Mouse (Mus musculus) spleen, postnatal 4 days (tissue): Measurements from ENCODE around the gene Dppa3.
"Not testable (repeated sequence)": the region's sequence is repeated elsewhere in the genome, so short reads cannot be mapped to it uniquely, and the experiment has no call there.

Experiments used
- DNase-seq, 2 experiments: peaks; one replicate each; pipeline ENCODE4 v3.0.0; 2022; ENCODE audit warnings: low spot score in 2 of 2

Dppa3 gene

DNA sequence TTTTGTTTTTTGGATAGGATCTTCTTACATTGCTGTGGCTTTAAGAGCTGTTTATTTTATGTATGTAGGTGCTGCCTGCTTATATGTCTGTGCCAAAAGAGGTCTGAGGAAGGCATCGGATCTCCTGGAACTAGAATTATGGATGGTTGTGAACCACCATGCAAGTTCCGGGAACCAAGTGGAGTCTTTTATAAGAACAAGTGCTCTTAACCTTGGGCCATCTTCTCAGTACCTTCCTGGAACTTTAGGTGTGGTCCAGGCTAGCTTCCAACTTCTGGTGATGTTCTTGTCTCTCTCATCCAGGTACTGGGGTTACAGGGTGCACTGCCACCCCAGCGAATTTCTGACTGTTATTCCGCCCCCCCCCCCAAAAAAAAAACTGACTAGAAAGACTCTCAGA lies 13.8 kb upstream of the Dppa3 start:
- DNase-seq, result no peak

DNA sequence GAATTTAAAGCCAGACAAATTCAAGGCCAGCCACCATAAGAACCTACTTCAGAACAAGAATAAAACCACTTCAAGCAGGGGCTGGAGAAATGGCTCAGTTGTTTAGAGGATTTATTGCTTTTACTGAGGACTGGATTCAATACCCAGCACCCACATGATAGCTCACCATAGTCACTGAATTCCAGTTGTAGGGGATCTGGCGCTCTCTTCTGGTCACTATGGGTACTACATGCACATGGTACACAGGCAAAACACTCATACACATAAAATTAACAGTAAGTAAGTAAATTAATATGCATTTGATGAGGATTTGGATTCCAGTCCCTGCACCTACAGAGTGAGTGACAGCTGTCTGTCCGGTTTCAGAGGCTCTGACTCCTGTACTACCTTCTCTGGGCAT lies 12.2 kb upstream of the Dppa3 start:
- peak; percentile 57 to 80 for DNase-seq

DNA sequence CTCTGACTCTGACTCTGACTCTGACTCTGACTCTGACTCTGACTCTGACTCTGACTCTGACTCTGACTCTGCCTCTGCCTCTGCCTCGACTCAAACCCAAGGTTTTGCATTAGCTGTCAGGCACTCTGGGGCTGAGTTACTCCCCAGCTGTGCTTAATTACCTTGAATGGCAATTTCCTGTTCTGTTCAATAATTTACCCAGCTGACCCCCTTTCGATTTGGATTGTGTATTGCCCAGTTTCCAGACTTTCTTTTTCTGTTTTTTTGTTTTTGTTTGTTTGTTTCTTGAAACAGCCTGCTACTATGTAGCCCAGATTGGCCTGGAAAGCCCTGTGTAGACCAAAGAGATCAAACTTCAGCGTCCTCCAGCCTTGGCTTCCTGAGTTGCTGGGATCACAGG lies 10.2 kb upstream of the Dppa3 start:
- DNase-seq, result no peak

DNA sequence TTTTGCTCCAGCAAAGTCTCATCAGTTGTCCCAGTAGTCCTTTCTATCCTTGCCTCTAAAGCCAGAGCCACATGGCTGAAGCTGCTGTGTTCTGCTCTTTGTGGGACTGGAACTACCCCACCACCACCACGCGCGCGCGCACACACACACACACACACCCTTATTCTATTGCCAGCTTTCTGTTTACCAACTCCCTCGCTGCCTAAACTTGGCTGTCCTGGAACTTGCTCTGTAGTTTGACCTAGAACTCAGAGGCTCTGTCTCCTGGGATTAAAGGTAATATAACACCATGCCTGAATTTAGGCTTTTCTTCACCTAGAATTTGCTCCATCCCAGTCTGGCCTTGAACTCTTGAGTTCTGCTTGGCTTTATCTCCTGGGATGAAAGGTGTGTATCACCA lies 5.1 kb upstream of the Dppa3 start:
- no peak for DNase-seq

DNA sequence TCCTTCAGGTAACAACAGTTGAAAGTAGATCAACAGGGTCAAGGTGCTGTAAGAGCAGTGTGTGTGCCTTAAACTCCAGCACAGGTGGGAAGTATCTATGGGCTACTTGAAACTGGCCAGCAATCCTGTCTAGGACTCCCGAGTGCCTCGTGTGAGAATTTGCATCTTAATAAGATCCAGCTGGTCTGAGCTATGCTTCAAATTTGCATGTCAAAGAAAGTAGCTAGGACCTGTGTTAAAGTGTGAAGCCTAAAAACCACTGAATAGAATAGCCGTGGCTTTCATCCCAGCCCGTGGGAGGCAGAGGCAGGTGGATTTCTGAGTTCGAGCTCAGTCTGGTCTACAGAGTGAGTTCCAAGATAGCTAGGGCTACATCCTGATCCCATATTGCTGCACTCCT lies 1.7 kb upstream of the Dppa3 start:
- no peak for DNase-seq

DNA sequence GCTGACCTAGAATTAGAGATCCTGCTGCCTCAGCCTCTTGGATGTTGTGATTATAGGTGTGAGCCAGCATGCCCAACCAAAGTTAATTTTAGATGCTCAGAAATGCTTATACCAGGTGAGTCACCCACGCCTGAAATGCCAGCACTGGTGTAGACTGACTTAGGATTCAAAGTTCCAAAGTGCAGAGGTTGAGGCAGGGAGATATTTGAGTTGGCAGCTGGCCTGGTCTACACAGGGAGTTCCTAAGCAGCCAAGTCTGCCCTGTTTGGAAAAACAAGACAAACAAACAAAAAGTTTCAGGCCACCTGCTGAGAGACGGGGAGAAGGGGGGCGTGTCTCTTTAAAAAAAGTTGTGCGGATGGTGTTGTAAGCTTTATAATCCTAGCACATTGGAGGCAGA lies 1.1 kb upstream of the Dppa3 start:
- DNase-seq, result no peak

DNA sequence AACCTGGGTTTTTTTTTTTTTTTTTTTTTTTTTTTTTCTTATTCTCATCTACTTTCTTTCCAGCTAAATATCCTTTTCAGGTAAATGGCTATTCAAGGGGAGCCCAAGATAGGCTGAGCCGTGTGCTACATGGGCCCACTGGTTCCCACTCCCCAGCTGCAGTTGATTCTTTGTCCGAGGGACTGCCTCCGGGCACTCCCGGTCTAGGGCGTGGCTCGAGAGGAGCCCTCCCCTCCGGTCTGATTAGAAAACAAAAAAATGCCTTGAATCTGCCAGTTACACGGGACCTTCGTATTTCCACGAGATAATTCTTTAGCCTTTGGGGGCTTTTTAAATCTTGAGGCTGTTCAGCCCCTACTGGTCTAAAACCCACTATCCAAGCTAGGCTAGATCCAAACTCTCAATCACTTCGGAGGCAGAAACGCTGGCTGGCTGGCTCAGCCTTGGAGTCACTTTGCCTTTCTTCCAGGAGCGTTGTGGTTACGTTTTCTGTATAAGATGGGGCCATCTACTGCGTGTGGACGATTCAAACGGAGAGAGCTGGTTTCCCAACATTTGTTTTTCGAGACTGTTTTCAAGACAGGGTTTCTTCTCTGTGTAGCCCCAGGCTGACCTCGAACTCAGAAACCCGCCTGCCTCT lies 1.4 kb downstream of the Dppa3 start:
- no peak for DNase-seq

DNA sequence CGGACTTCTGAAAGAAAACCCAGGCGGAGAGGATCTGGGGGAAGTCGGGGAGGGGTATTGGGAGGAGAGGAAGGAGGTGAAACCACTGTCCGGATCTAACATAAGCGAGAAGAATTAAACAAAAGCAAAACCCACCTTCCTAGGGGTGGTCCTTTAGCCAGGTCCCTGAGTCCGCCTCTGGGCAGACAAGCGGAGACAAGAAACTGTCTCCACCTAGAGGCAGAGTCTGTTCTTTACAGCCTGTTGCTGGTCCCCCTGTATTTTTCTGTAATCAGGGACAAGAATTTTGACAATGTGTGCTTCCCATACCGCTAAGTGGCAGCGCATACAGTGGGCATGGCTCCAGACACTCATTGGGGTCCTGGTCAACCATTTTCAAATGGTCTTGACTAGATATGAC lies 7.2 kb downstream of the Dppa3 start:
- DNase-seq, result no peak

DNA sequence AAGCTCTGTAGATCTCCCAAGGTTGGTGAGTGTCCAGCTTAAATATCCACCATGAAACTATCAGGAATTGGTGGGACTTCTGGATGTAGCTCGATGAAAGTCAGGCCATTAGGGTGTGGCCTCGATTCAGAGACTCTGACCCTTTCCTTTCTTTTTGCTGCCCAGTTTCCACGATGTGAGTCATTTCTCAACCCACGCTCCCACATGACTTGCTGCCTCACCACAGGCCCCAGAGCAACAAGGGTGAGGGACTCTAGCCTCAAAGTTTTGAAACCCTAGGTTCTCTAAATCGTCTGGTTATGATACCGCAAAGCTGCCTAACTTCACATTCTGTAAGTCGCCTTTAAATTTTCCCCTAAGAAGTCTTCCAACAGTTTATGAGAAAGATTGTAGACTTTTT lies 9.1 kb downstream of the Dppa3 start:
- no peak for DNase-seq

DNA sequence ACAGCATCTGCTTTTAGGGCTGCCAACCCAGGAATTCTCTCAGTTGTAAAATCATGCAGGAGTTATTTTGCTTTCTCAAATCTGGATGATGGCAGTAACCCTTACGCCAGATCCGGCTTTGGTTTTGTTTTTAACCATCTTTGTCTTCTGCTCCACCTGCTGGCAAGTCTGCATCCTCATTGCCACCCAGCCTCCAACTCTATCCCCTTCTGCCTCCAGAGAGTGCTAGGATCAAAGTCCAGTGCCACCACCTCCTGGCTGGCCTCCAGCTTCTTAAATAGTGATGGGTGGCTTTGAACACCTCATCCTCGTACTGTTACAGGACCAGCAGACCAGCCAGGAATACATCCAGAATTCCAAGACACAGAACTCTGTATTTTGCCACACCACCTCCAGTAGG lies 10.5 kb downstream of the Dppa3 start:
- no peak for DNase-seq

DNA sequence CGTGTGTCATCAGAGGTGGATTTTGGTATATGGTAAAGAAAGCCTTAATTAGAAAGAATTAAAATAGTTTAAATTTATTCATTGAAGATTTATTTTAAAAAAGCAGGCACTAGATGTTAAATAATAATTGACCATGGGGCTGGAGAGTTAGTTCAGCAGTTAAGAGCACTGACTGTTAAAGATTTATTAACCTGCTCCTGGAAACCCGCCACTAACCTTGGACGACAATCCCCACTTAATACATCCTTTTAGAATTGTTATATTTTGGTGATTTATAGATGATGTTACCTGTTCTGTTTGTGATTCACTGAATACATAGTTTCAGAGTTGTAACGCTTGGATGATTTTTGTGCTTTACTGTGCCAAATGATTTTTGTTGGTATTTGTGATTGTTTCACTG lies 11.4 kb downstream of the Dppa3 start:
- DNase-seq, result not testable (repeated sequence)

DNA sequence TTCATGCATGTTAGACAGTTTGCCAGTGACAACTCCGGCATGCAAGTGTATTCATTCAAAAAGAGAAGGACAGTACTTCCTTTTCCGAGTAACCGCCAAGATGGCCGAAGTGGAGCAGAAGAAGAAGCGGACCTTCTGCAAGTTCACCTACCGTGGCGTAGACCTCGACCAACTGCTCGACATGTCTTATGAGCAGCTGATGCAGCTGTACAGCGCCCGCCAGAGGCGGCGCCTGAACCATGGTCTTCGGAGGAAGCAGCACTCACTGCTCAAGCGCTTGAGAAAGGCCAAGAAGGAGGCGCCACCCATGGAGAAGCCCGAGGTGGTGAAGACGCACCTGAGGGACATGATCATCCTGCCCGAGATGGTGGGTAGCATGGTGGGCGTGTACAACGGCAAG lies 18.0 kb downstream of the Dppa3 start:
- not testable (repeated sequence) for DNase-seq

DNA sequence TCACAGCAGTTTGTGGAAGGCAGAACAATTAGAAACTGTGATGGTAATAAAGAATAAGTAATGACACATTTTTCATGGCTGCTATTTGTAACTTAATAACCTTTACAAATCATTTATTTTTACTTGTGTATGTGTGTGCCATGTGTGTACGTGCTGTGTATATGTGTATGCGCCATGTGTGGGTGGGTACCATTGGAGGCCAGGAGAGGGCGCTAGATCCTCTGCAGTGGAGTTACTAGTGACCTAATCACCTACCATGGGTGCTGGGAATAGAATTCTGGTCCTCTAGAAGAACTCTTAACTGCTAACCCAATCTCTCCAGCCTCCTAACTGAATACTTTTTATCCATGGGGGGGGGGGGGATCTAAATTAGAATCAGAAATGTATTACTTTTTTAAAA lies 23.7 kb downstream of the Dppa3 start:
- no peak for DNase-seq

DNA sequence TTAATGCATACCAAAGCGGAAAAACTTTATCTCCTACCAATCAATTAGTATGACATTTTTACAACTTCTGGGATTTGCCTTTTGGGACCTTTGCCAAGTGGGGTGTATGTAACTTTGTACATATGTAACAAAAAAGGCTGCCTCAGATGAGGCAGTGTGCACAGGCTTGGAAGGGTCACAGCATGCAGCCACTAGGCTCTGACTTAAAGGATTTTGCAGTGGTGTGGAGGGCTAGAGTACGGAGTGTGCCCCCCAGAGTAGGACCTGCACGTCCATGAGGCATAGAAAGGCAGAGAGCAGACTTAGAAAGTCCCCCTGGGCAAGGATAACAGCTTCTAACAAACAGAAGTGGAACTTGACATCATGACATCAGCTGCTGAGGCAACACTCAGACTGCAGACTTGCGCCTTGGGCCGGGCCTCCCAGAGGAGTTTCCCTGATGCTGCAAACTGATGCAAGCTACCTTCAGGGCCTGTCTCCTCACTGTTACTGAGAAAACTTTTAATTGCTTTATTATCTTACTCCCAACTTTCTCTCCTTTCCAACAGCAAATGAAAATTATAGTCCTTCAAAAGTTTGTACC lies 24.3 kb downstream of the Dppa3 start:
- DNase-seq, result no peak

DNA sequence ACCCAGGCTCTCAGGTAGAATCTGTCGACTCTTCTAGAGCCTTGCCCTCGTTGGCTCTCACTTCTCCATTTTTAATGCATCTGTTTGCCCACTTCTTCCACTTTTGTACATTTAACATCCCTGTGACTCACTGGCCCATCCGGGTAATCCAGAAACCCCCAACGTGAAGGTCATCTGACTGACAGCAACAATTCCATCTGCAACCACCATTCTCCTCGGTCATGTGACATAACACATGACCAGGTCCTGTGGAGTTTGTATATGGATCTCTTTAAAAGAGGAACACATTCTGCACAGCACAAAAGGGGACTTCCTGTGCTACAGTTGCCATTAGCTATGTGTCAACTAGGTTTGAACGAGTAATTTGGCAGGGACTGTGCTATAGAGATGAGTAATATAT lies 28.1 kb downstream of the Dppa3 start:
- DNase-seq, result no peak

DNA sequence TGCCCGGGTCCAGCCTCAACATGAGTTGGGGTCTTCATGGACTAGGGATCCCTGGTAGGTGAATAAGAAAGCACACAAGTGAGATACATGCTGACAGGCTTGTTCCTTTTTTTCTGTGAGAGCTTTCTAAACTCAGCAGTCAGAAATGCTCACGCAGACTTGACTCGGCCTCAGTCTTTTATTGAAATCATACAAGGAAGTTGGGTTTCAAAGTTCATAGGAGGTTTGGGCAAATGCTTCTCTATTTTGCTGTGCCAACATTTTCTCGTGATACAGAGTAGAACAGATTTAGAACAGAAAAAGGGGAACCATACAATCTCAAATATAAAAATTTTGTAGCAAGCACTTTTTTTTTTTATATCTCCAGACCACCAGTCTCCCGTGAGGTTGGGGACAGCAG lies 31.4 kb downstream of the Dppa3 start:
- DNase-seq, result no peak

DNA sequence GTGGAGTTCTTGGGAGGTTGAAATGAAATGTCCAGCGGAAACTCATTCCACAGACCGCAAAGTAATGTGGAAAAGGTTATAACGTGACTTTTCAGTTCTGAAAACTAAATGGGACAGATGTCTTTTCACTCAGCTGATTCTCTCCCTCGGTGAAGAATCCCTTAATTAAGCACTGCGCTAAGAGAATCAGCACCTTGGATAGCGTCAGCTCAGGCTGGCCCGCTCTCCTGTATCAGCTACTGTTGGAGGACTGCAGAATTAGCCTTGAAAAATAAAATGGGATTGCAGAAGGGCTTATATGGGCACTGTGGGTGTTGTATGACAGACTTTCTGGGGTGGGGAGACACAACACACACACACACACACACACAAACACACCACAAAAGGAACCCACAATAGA lies 33.4 kb downstream of the Dppa3 start:
- no peak for DNase-seq

DNA sequence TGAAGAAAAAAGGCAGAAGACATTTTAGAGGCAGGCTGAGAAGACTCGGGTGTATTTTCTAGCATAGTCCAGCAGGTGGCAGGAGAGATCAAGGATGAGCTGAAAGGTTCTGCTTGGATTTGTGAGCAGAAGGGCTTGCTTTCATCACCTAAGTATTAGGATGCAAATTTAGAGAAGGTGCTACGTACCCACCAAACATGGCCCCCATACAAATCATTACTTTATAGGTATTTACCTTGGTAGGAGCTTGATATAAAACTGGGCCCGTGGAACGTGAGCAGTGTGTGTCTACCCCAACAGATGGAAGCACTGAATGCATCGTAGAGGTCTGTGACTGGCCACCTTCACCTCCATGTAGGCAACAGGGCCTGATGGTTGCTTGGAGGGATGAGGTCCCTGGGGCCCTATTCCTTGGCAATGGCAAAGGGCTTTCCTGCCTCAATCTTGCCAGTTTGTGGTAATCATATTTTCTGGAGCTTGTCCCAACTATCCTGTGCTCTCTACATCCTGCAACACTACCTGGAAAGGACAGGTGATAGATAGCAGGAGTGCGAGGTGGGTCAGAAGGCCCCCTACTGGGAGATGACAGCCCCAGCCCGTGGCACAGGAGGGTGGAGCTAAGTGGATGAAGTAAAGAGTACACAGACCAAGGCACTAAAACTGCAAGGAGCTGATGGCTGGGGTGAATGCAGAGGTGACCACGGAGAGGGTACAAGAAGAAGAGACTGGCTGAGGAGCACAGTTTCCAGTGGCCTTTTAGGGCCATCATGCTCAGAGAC lies 34.6 kb downstream of the Dppa3 start:
- no peak for DNase-seq

DNA sequence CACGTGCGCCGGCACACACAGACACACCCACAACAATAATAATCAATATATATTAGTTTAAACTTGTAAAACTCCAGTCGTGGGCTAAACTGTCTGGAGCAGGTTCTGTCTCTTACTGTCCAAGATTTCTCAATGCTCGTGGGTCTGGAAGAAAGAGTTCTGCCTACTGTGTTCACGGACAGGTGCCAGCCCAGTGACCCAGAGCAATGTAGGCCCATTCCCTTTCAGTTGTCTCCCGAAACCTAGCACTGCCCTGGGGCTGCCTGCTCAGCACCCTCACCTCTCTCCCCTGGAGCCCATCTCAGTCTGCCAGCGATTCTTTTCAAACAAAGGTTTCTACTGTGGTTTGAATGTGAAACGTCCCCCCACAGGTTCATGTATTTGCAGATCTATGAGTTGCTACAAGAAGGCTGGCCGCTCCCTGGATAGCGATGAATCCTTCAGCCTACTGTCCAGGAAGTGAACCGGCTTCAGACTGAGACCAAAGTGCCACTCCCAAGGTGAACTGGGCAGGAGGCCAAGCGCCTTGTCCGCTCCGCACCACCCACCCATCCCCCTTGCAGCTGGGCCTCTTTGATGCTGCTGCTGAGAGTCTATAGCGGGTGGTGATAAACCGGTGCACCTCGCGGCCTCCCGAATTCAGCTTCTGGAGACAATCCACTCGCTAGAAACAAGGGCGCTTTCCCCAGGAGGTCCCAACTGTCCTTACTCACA lies 36.5 kb downstream of the Dppa3 start:
- no peak for DNase-seq

DNA sequence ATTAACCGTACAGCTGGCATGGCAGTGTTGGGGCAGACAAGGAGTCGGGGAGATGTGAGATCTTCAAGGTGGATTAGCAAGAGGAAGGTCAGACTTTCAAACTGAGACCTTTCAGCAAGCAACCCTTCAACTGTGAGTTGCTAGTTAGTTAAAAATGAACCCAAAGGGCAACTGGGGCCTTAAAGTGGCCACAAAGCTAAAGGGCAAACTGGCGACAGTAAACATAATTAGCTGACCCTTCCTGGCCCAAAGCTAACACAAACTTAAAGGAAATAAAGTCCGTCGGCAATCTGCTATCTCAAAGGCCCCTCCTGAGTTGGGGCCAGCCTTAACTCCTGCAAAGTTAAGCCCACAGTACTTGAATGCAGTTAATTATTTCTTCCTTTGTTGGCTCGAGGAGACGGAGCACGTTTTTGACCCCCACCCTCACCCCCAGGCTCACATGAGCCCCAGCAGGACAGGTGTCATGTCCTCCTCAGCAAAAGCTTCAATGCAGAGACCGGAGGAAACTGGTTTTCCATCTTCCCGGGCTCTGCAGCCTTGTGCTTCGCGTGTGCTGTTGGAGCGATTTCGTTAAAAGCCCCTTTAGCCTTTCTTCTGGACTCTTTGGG lies 37.5 kb downstream of the Dppa3 start:
- DNase-seq, result no peak

DNA sequence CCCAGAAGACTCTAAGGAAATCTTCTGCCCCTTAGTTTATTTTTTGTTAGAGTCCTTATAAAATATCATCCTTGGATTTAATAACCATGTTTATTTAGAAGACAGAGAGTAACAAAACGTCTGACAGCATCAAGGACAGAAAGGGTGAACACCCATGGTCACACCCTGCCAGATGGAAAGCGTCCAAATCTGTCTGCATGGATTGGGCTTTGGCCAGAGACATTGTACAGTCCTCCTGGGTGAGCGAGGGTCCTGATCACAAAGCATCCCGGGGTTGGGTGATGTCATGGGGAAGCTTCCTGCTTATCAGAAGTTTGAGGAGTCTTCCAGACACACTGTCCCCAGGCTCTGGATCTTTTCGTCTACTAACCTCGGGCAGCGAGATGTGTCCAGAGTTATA lies 39.7 kb downstream of the Dppa3 start:
- DNase-seq, result no peak

DNA sequence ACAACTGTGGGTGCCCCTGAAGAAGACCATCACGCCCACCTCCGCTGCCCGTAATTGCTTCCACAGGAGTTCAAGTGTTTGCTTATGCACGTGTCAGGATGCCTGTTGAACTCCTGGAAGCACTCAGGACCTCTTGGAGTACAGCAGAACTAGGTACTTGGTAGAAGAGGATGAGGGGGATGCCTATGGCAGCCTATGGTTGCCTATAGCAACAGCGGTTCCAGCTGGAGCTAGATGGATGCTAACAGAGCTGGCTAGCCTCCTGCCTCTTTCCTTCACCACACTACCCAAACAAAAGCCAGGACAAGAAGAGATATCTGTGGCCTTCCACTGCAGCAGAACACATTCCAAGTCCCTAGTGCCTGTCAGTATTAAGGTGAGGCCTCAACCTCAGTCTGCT lies 41.5 kb downstream of the Dppa3 start:
- DNase-seq, result no peak
